Mouse (Mus musculus) hindbrain, embryonic 12.5 days (tissue): ENCODE results near the gene Slco1a4. TPM values are rescaled to one million over a fixed set of nuclear protein-coding genes. Genes with fewer than 3 reads are reported as not detected.
"Not testable (repeated sequence)": the region's sequence is repeated elsewhere in the genome, so short reads cannot be mapped to it uniquely, and the experiment has no call there.

ENCODE experiments used
- ATAC-seq: fragments of 200-750 bp; cut with Nextera tagmentation; 2 replicates; pipeline ENCODE4 v1.8.0; 2017; ENCODE audit warnings: moderate TSS enrichment; ENCODE audit not compliant: low FRiP score
- H3K27ac ChIP-seq: fragments of 300-500 bp; sonication (generic); 2 replicates; pipeline ENCODE4 v1.5.1; 2016; ENCODE audit warnings: mild to moderate bottlenecking
- H3K27me3 ChIP-seq: fragments of 300-500 bp; sonication (generic); 2 replicates; pipeline ENCODE4 v1.6.1; 2016; ENCODE audit warnings: mild to moderate bottlenecking
- H3K36me3 ChIP-seq: fragments of 300-500 bp; sonication (generic); 2 replicates; pipeline ENCODE4 v1.6.1; 2016; ENCODE audit warnings: mild to moderate bottlenecking
- H3K4me1 ChIP-seq: fragments of 300-500 bp; sonication (generic); 2 replicates; pipeline ENCODE4 v1.6.1; 2016
- H3K4me2 ChIP-seq: fragments of 300-500 bp; sonication (generic); replicated peaks from 2 replicates; pipeline ENCODE4 v1.6.1; 2016; ENCODE audit warnings: mild to moderate bottlenecking
- H3K4me3 ChIP-seq: fragments of 300-500 bp; sonication (generic); 2 replicates; pipeline ENCODE4 v1.5.1; 2016; ENCODE audit warnings: mild to moderate bottlenecking
- H3K9ac ChIP-seq: fragments of 300-500 bp; sonication (generic); 2 replicates; pipeline ENCODE4 v1.6.1; 2016; ENCODE audit warnings: mild to moderate bottlenecking, moderate library complexity
- H3K9me3 ChIP-seq: fragments of 300-500 bp; sonication (generic); replicated peaks from 2 replicates; pipeline ENCODE4 v1.6.1; 2016; ENCODE audit warnings: mild to moderate bottlenecking
- WGBS: fragments of 180-500 bp; shearing (Covaris S2); methylation state at CpG from one replicate; pipeline ENCODE4 v1.1.7; 2016; 5-methylcytosine and 5-hydroxymethylcytosine counted together
- polyA plus RNA-seq: library from polyadenylated mRNA; unstranded; fragments of >200 nt; fragmentation: Nextera tagmentation; extraction: Ambion mirVana; gene quantifications from 2 replicates; pipeline ENCODE4 v1.2.1, GENCODE M21; 2016

The Slco1a4 gene
- polyA plus RNA-seq = 0.10 and 0.18 TPM in 2 replicates

DNA sequence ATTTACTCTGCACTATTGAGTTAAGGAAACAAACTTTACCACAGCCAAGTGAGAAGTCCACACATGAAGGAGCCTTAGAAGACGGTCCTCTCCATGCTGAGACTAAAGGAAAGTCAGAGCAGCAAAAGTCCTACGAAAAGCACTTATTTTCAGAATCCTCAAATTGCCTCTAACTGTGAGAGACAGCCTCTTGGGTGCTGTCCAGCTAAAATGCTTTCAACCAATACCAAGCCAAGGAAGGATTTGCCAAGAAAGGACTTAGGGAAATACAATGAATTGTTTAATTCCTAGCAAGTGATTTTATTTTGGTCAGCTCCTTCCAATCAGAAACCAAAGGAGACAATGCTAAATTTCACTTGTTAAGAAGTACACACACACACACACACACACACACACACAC is at the start of gene Slco1a4:
TSS of gene Slco1a4 (minus strand) at position 115 of the 400 bp plus-strand sequence.
- ATAC-seq = no peak
- H3K4me2 ChIP-seq = no peak within 1 kb of the TSS
- WGBS = 77% methylated on average over 2 of the region's 2 CpGs
- H3K4me1 ChIP-seq = no peaks in the 10 kb centered on the region
- H3K36me3 ChIP-seq = no peaks in the 10 kb centered on the region
- H3K27me3 ChIP-seq = no peaks in the 10 kb centered on the region
- H3K9me3 ChIP-seq = no peaks in the 10 kb centered on the region
- H3K27ac ChIP-seq = no peak within 1 kb of the TSS
- H3K9ac ChIP-seq = no peak within 1 kb of the TSS
- H3K4me3 ChIP-seq = no peak within 1 kb of the TSS

DNA sequence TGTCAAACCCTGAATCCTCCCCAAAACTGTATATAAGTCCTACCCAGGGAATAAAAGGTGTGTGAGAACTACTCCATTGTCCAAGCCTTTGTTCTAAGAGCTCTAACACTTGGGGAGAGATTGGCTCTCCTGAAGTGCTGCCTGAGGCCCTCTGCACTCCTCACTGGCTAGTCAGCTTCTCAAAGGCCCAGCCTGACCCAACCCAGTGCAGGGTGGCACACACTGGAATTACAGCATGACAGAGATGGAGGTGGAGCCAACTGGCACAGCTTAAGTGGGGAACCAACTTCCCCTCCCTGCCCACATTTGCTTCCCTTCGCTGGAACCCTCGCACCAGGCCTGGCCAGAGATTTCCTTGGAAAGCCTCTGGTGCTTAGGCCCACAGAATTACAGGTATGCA is 42.2 kb upstream of the Slco1a4 start:
- ATAC-seq = no peak

DNA sequence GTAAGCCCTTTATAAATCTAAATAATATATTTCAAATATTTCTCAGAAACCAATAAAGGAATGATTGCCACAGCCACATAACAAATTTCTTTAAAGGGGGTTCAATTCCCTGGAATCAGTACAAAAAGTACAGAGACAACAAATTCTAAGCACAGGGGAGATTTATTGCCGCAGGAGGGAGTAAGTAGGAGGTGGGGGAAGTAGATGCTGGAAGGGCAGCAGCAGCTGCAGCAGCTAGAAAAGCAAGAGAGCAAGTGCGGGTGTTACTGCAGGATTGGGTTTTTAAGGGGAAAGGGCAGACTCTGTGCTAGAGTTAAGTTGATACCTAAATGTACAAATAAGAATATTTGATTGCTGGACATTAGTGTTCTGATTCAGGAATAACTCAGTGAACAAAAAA is 33.7 kb upstream of the Slco1a4 start:
- Histone ChIP-seq H3K4me1 (no peaks in the 10 kb centered on the region), H3K36me3 (no peaks in the 10 kb centered on the region), H3K9ac (no peak overlapping the region), H3K4me3 (no peak overlapping the region), H3K4me2 (no peak overlapping the region), H3K27ac (no peak overlapping the region), H3K27me3 (no peaks in the 10 kb centered on the region), H3K9me3 (no peaks in the 10 kb centered on the region)
- WGBS = 69% methylated on average over 2 of the region's 2 CpGs
- ATAC-seq = no peak

More for the DNA sequence above, 42.2 kb upstream of the Slco1a4 start:
- Histone ChIP-seq H3K4me2 (no peak overlapping the region), H3K9me3 (no peaks in the 10 kb centered on the region), H3K27ac (no peak overlapping the region), H3K27me3 (no peaks in the 10 kb centered on the region), H3K4me3 (no peak overlapping the region), H3K9ac (no peak overlapping the region), H3K36me3 (no peaks in the 10 kb centered on the region), H3K4me1 (no peaks in the 10 kb centered on the region)
- 74% methylated on average over 2 of the region's 2 CpGs for WGBS

DNA sequence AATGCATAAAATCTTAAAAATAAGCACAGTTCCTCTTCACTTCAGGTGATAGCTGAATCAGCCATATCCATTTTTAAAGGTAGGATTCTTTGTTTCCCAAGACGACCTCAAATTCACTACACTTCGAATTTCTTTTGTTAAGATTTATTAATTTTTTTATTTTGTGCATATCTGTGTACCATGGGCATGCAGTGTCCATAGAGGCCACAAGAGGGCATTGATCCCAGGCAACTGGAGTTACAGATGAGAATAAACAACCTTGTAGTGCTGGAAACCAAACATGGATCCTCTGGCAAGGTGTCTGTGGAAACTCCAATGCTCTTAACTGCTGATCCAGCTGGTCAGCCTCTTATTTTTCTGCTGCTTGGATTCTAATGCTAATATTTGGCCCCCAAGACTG is 32.2 kb upstream of the Slco1a4 start:
- 72% methylated on average over 2 of the region's 2 CpGs for WGBS
- no peak overlapping the region for H3K4me2 ChIP-seq
- H3K36me3 ChIP-seq = no peaks in the 10 kb centered on the region
- no peaks in the 10 kb centered on the region for H3K9me3 ChIP-seq
- no peak overlapping the region for H3K9ac ChIP-seq
- no peaks in the 10 kb centered on the region for H3K4me1 ChIP-seq
- H3K27me3 ChIP-seq = no peaks in the 10 kb centered on the region
- ATAC-seq = no peak
- no peak overlapping the region for H3K27ac ChIP-seq
- no peak overlapping the region for H3K4me3 ChIP-seq

DNA sequence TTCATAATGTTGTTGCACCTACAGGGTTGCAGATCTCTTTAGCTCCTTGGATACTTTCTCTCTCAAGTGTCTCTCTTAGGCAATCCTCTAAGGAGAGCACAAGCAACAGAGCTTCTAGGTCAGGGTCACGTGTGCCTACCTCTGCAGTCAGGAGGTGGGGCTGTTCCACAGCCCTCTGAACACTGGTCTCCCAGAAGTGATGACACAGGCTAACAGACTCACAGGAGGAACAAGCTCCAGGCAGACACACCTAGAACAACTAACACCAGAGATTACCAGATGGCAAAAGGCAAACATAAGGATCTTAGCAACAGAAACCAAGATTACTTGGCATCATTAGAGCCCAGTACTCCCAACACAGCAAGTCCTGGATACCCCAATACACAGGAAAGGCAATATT is 26.6 kb upstream of the Slco1a4 start:
- no peak overlapping the region for H3K4me3 ChIP-seq
- no peak overlapping the region for H3K9ac ChIP-seq
- H3K4me1 ChIP-seq = no peaks in the 10 kb centered on the region
- no peak for ATAC-seq
- no peak overlapping the region for H3K27ac ChIP-seq
- no peak overlapping the region for H3K4me2 ChIP-seq
- no peaks in the 10 kb centered on the region for H3K36me3 ChIP-seq
- no peaks in the 10 kb centered on the region for H3K9me3 ChIP-seq
- WGBS = 40% methylated on average over 1 of the region's 1 CpGs
- no peaks in the 10 kb centered on the region for H3K27me3 ChIP-seq

DNA sequence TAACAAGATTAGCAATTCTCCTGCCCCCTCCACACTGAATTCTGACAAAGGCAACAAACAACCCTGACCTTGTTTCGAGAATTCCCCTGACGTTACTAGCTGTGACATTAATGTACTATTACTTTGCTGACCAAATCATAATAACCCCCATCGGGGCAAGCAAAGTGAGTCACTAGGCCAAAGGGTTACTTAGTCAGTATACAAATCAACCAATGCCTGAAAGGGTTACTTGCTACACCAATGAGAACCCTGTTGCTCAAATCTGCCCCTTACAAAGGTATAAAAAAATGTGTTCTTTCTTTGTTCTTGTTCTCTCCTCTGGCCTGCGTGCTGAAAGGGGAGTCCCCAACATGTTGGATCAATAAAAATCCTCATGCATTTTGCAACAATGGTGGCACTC is 19.7 kb upstream of the Slco1a4 start:
- not testable (repeated sequence) for H3K4me2 ChIP-seq, H3K27me3 ChIP-seq, H3K9me3 ChIP-seq, ATAC-seq, H3K36me3 ChIP-seq, H3K27ac ChIP-seq, H3K9ac ChIP-seq, H3K4me1 ChIP-seq, H3K4me3 ChIP-seq
- 81% methylated on average over 4 of the region's 4 CpGs for WGBS

DNA sequence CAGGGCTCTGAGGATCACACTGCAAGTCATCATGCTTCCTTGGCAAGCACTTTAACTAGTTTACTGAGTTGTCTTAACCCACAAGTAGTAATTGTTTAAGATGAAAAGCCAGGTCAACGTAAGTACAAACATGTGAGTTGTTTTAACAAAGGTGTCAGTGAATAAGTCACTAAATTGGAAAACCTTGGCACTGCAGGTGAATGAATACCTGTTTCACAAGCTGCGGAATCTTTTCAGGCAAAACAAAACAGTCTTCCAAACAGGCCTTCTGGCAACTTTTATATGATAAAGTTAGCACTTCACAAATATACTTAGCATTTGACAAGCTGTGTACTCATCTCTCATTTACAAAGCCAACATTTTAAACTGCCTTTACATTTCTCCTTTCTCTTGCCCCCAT is 15.7 kb upstream of the Slco1a4 start:
- 87% methylated on average over 2 of the region's 2 CpGs for WGBS
- Histone ChIP-seq H3K4me2 (no peak overlapping the region), H3K9me3 (no peaks in the 10 kb centered on the region), H3K27me3 (no peaks in the 10 kb centered on the region), H3K9ac (no peak overlapping the region), H3K36me3 (no peaks in the 10 kb centered on the region), H3K4me1 (no peaks in the 10 kb centered on the region), H3K4me3 (no peak overlapping the region), H3K27ac (no peak overlapping the region)
- no peak for ATAC-seq

DNA sequence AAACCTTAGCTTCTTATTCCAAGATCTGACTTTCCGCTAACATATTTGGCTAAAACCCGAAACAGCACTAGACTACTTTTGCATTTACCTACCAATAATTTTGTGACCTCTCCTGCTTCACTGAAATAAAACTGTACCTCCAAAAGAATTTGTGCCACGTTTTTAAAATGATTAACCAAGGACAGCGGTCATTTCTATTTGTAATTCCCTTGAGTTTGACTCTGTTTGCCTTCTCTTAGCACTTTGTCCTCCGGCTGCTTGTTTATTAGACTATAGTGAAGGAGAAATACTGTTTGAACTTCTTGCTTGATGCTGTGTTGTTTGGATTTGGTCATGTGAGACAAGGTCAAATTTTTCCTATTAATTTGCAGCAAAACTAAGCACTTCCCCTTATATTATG is 12.7 kb upstream of the Slco1a4 start:
- no peaks in the 10 kb centered on the region for H3K9me3 ChIP-seq
- no peaks in the 10 kb centered on the region for H3K36me3 ChIP-seq
- no peaks in the 10 kb centered on the region for H3K27me3 ChIP-seq
- H3K4me2 ChIP-seq = no peak overlapping the region
- H3K27ac ChIP-seq = no peak overlapping the region
- H3K9ac ChIP-seq = no peak overlapping the region
- no peak overlapping the region for H3K4me3 ChIP-seq
- WGBS = 85% methylated on average over 5 of the region's 5 CpGs
- no peaks in the 10 kb centered on the region for H3K4me1 ChIP-seq
- ATAC-seq = no peak

DNA sequence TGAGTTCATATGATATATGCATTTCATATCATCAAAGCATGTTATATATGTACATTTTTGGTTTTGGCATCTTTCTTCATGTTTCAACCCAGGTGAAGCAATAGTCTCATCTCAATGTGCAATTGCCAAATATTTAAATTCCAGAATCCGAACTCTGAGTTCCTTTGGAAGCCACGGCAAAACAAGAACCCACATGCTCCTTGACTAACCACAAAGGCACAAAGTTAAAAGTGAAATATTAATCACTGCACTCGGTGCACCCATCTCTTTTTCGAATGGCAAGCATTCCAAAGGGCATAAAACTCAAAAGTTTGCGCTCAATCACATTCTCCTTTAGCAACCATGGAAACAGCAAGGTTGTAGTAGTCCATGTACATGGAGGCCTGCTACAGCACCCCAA is 10.0 kb upstream of the Slco1a4 start:
- Histone ChIP-seq H3K36me3 (no peaks in the 10 kb centered on the region), H3K4me2 (no peak overlapping the region), H3K9ac (no peak overlapping the region), H3K9me3 (no peaks in the 10 kb centered on the region), H3K27ac (no peak overlapping the region), H3K4me3 (no peak overlapping the region), H3K4me1 (no peaks in the 10 kb centered on the region), H3K27me3 (no peaks in the 10 kb centered on the region)
- ATAC-seq = no peak
- WGBS = 84% methylated on average over 5 of the region's 5 CpGs

DNA sequence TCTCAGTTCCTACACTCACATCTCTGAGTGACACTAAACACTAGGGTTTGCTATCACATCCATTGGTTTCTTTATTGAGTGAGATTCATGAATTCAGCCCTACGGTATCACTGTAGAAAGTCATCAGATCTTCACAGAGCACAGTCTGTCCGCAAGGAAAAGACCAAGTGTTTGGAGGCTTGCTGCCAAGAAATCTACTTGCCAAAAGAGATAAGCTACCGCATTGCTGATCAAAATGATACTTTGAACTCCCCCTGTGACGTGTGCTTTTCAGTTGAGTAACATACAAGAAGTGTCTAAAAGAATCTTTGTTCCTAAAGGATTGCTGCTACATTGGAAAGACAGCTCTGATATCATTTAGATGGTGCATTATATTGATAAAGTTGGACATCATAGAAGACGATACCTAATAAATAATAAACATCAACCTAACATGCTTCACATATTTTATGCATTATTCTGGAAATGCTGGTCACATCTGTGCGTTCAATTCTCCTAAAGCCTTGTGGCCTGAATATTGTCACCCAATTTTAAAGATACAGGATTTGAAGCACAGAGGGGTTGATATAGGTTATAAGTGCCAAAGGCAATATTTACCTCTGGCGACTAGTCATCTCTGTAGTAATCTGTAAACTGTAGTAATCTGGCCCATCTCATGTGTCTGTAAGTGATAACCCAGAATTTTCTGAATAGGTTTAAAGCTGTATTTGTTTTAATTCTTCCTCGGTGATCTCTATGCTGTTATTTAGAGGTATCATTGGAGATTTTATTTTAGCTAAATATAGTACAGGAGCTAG is 1.9 kb upstream of the Slco1a4 start:
- Histone ChIP-seq H3K9ac (no peak overlapping the region), H3K4me3 (no peak overlapping the region), H3K9me3 (no peaks in the 10 kb centered on the region), H3K36me3 (no peaks in the 10 kb centered on the region), H3K27ac (no peak overlapping the region), H3K4me1 (no peaks in the 10 kb centered on the region), H3K27me3 (no peaks in the 10 kb centered on the region), H3K4me2 (no peak overlapping the region)
- no peak for ATAC-seq
- 87% methylated on average over 8 of the region's 8 CpGs for WGBS

DNA sequence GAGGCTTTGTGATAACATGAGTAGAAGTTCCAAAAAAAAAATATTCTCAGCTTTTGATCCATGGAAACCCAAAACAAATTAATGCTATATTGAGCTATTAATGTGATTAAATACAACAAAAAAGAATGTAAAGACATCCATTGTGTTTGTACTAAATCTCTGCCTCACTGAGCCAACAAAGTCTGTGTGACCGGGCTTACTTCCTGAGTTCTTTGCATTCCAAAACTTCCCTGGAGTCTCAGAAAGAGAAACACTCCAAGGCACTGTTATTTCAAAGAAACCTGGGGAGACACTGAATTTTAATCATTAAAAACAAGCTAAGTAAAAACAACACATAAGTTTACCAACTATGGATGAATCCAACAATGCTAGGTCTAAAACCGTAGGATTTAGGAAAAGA is 2.4 kb downstream of the Slco1a4 start:
- Histone ChIP-seq H3K4me3 (no peak overlapping the region), H3K4me2 (no peak overlapping the region), H3K27me3 (no peaks in the 10 kb centered on the region), H3K9me3 (no peaks in the 10 kb centered on the region), H3K9ac (no peak overlapping the region), H3K4me1 (no peaks in the 10 kb centered on the region), H3K36me3 (no peaks in the 10 kb centered on the region), H3K27ac (no peak overlapping the region)
- ATAC-seq = no peak
- 54% methylated on average over 2 of the region's 2 CpGs for WGBS

DNA sequence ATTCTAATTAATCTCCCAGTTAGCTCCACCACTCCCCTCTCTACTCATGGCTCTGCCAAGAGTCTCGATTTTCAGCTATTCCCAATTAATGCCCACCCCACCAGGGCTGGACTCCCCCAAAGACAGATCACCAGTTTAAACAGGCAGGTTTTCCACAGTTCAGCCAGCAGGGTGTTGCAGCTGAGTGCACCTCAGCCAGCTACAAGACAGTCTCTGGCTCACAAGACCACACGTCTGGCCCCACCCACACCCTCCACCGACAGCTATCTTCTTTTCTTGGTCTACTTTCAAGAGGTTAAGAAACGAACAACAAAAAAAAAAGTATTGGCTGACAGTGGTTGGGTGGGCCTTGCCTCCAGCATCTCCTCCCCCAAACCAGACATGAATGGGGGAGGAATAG is 6.9 kb downstream of the Slco1a4 start:
- no peak for ATAC-seq
- Histone ChIP-seq H3K9me3 (no peaks in the 10 kb centered on the region), H3K27me3 (no peaks in the 10 kb centered on the region), H3K4me3 (no peak overlapping the region), H3K36me3 (no peaks in the 10 kb centered on the region), H3K4me2 (no peak overlapping the region), H3K9ac (no peak overlapping the region), H3K4me1 (no peaks in the 10 kb centered on the region), H3K27ac (no peak overlapping the region)
- 29% methylated on average over 4 of the region's 4 CpGs for WGBS

DNA sequence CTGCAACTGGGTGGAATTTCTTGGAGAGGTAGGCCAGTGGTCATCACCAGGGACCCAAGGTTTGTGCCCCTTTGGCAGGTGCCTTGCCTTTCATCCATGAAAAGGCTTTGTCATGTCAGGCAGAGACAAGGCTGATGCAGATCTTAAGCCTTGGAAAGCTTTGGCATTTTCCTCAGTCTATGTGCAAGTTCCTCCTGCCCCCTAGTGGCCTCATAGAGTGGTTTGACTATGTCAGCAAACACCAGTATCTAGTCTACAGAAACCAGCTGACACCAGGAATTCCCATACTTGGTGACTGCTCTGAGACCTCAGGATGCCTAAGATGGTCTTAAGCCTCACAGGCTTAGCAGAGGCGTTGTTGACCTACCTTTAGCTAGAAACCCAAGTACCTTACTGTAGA is 58.2 kb downstream of the Slco1a4 start:
- 33% methylated on average over 1 of the region's 1 CpGs for WGBS
- Histone ChIP-seq H3K36me3 (no peaks in the 10 kb centered on the region), H3K27me3 (no peaks in the 10 kb centered on the region), H3K4me2 (no peak overlapping the region), H3K9me3 (no peaks in the 10 kb centered on the region), H3K9ac (no peak overlapping the region; the same call in 1 of the 2 replicates), H3K4me3 (no peak overlapping the region), H3K4me1 (no peaks in the 10 kb centered on the region), H3K27ac (no peak overlapping the region)
- ATAC-seq = peak; percentile 61; the same call in 1 of the 2 replicates
